Mouse (Mus musculus) hindbrain, postnatal 0 days (tissue): ENCODE measurements around the gene Cep128. TPM values are rescaled to one million over a fixed set of nuclear protein-coding genes. Genes with fewer than 3 reads are reported as not detected.

ENCODE experiments used
- ATAC-seq: fragments of 200-750 bp; cut with Nextera tagmentation; 2 replicates; pipeline ENCODE4 v1.8.0; 2017; ENCODE audit warnings: mild to moderate bottlenecking, moderate TSS enrichment, moderate library complexity
- DNase-seq: peaks from one replicate; pipeline ENCODE4 v3.0.0-alpha.2; 2015; ENCODE audit warnings: low spot score
- H3K27ac ChIP-seq: fragments of 300-500 bp; sonication (generic); 2 replicates; pipeline ENCODE4 v1.5.1; 2014; ENCODE audit warnings: mild to moderate bottlenecking
- H3K27me3 ChIP-seq: fragments of 300-500 bp; sonication (generic); 2 replicates; pipeline ENCODE4 v1.6.1; 2014; ENCODE audit warnings: low read length, mixed read lengths; ENCODE audit not compliant: insufficient read depth
- H3K36me3 ChIP-seq: fragments of 300-500 bp; sonication (generic); 2 replicates; pipeline ENCODE4 v1.6.1; 2014; ENCODE audit warnings: low read length, mixed read lengths; ENCODE audit not compliant: insufficient read depth
- H3K4me1 ChIP-seq: fragments of 300-500 bp; sonication (generic); 2 replicates; pipeline ENCODE4 v1.6.1; 2014; ENCODE audit warnings: antibody characterized with exemption, low read length, mixed read lengths; ENCODE audit not compliant: insufficient read depth
- H3K4me2 ChIP-seq: fragments of 300-500 bp; sonication (generic); 2 replicates; pipeline ENCODE4 v1.6.1; 2014; ENCODE audit warnings: low read depth, mild to moderate bottlenecking, low read length, moderate library complexity, mixed read lengths
- H3K4me3 ChIP-seq: fragments of 300-500 bp; sonication (generic); 2 replicates; pipeline ENCODE4 v1.5.1; 2014; ENCODE audit warnings: low read length
- H3K9ac ChIP-seq: fragments of 300-500 bp; sonication (generic); replicated peaks from 2 replicates; pipeline ENCODE4 v1.6.1; 2014; ENCODE audit warnings: mild to moderate bottlenecking, low read length, moderate library complexity, mixed read lengths
- H3K9me3 ChIP-seq: fragments of 300-500 bp; sonication (generic); 2 replicates; pipeline ENCODE4 v1.6.1; 2016; ENCODE audit warnings: low read length, mixed read lengths
- CTCF ChIP-seq: IDR thresholded peaks from 2 replicates; pipeline ENCODE4 v1.5.1; 2016; ENCODE audit warnings: antibody characterized with exemption, control low read depth, low read depth
- WGBS: fragments of 180-500 bp; shearing (Covaris S2); extraction: QIAGEN DNeasy Blood & Tissue Kit; methylation state at CpG from one replicate; pipeline ENCODE4 v1.1.7; 2014; 5-methylcytosine and 5-hydroxymethylcytosine counted together
- polyA plus RNA-seq: library from polyadenylated mRNA; unstranded; fragments of >200 nt; fragmentation: Nextera tagmentation; extraction: Ambion mirVana; gene quantifications from 2 replicates; pipeline ENCODE4 v1.2.1, GENCODE M21; 2015
- total RNA-seq: library from RNA; depleted of rRNA; stranded (reverse); fragments of >200 nt; gene quantifications from 2 replicates; pipeline ENCODE4 v1.2.3, GENCODE M21; 2014

Cep128 gene
- total and polyA plus RNA-seq, 2 experiments from 2014 or later, result 3.0 to 4.4 TPM

DNA sequence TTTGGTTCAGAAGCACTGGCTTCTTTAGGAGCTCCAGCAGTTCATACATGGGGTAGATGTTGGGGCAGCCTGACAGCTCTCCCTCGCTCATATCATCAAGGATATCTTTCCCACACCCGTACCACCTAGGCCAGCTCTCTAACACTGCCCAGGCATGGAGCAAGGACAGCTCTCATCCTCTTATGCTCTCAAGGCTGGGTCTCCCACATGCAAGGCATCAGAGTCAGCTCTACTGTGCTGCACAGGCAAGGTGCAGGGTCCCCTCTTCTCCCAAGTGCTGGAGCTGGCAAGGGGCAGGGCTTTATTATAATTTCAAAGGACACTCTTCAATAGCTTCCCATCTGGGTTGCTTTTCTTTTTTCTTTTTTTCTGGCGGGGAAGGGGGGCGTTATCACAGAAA lies 280.9 kb downstream of the Cep128 start:
- Histone ChIP-seq H3K9me3 (no peaks in the 10 kb centered on the region), H3K4me3 (no peak overlapping the region), H3K9ac (no peak overlapping the region), H3K4me2 (no peak overlapping the region), H3K27ac (no peak overlapping the region), H3K36me3 (no peaks in the 10 kb centered on the region), H3K27me3 (no peaks in the 10 kb centered on the region), H3K4me1 (no peaks in the 10 kb centered on the region)
- WGBS, result 55% methylated on average over 4 of the region's 4 CpGs
- DNase-seq (no peak), ATAC-seq (no peak)
- no peak for TF ChIP-seq CTCF

DNA sequence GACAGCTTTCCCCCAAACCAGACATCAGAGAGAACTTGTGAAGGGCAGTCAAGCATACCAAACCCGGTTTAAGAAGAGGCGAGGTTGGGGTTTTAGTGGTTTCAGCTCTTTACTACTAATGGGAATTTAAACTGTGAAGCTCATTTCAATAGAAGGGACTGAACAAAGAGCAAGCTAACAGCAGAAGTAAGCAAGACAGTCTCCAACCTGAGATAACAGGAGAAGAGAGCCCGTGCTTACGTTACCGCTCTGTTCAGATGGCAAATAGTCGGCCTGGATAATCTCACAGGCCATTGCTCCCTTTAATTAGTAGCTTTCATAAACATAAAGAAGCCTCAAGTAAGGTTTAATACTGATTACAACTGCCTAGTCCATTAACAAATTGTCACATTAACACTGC lies 286.3 kb downstream of the Cep128 start:
- DNase-seq (no peak), ATAC-seq (no peak)
- H3K27me3 ChIP-seq, result no peaks in the 10 kb centered on the region
- WGBS, result 60% methylated on average over 6 of the region's 6 CpGs
- H3K36me3 ChIP-seq, result no peaks in the 10 kb centered on the region
- H3K27ac ChIP-seq, result no peak overlapping the region
- no peak overlapping the region for H3K4me2 ChIP-seq
- no peak for TF ChIP-seq CTCF
- no peaks in the 10 kb centered on the region for H3K9me3 ChIP-seq
- H3K9ac ChIP-seq, result no peak overlapping the region
- no peaks in the 10 kb centered on the region for H3K4me1 ChIP-seq
- H3K4me3 ChIP-seq, result no peak overlapping the region

DNA sequence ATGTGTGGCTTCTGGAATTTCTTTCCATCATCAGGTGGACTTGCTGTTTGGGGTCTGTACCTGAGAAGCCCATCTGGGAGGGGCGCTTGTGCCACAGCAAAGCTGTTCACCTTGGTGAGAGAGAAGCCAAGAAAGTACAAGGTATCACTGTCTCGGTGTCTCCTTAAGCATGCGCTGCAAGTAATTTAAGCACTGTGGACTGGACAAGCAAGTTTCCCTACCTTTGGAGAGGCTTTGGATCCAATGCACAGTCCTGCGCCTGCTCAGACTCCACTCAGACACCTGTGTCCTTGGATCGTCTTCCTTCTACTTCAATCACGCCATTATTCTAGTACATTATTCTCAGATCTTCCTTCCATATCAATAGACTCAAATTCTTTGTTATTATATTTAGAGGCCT lies 288.0 kb downstream of the Cep128 start:
- ATAC-seq (no peak), DNase-seq (no peak)
- no peaks in the 10 kb centered on the region for H3K27me3 ChIP-seq
- no peaks in the 10 kb centered on the region for H3K4me1 ChIP-seq
- H3K36me3 ChIP-seq, result no peaks in the 10 kb centered on the region
- H3K9me3 ChIP-seq, result no peaks in the 10 kb centered on the region
- TF ChIP-seq CTCF, result no peak
- H3K27ac ChIP-seq, result no peak overlapping the region
- no peak overlapping the region for H3K4me2 ChIP-seq
- WGBS, result 95% methylated on average over 6 of the region's 6 CpGs
- H3K9ac ChIP-seq, result no peak overlapping the region
- H3K4me3 ChIP-seq, result no peak overlapping the region

DNA sequence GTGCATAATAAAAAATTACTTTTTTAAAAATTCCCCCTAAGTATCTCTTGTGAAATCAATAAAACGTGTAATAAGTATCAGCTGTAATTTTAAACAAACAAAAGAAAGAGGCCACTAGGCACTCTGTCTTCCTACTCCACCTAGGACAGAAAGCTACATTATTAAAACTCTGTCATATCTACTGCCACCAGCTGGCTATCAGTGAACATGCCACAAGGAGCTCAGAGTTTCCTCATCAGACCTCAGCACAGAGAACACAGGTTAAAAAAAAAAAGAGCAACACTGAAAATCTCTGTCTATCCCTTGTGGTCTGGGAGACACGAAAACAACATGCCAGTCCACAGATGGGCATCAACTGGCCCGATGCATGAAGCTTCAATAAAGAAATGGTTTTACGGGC lies 295.9 kb downstream of the Cep128 start:
- 84% methylated on average over 4 of the region's 4 CpGs for WGBS
- H3K4me2 ChIP-seq, result no peak overlapping the region
- no peak overlapping the region for H3K4me3 ChIP-seq
- ATAC-seq (no peak), DNase-seq (peak; percentile 46)
- H3K36me3 ChIP-seq, result no peaks in the 10 kb centered on the region
- no peaks in the 10 kb centered on the region for H3K27me3 ChIP-seq
- no peak overlapping the region for H3K9ac ChIP-seq
- TF ChIP-seq CTCF, result peak; percentile 49
- H3K4me1 ChIP-seq, result no peaks in the 10 kb centered on the region
- H3K9me3 ChIP-seq, result no peaks in the 10 kb centered on the region
- H3K27ac ChIP-seq, result no peak overlapping the region

DNA sequence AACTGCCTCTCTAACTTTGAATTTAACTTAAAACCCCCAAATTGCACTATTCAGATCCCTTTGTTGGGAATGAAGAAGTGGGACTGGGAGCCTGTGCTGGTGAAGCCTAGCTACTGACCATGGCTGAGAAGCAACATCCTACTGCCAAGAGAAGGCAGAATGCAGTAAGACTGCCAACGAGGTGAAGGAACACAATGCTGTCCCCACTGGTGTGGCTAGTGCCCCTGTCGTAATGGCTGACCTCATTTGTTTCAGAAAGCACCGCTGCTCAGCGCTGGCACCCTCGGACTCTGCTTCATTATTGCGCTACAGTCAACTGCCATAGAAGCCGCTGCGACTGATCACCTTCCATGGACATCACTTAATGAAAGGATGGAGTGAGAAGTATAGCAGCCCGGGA lies 298.2 kb downstream of the Cep128 start:
- H3K9me3 ChIP-seq, result no peaks in the 10 kb centered on the region
- TF ChIP-seq CTCF, result no peak
- H3K4me1 ChIP-seq, result no peaks in the 10 kb centered on the region
- ATAC-seq (no peak), DNase-seq (no peak)
- H3K27ac ChIP-seq, result no peak overlapping the region
- H3K36me3 ChIP-seq, result no peaks in the 10 kb centered on the region
- no peaks in the 10 kb centered on the region for H3K27me3 ChIP-seq
- no peak overlapping the region for H3K4me2 ChIP-seq
- 80% methylated on average over 9 of the region's 9 CpGs for WGBS
- H3K4me3 ChIP-seq, result no peak overlapping the region
- H3K9ac ChIP-seq, result no peak overlapping the region

DNA sequence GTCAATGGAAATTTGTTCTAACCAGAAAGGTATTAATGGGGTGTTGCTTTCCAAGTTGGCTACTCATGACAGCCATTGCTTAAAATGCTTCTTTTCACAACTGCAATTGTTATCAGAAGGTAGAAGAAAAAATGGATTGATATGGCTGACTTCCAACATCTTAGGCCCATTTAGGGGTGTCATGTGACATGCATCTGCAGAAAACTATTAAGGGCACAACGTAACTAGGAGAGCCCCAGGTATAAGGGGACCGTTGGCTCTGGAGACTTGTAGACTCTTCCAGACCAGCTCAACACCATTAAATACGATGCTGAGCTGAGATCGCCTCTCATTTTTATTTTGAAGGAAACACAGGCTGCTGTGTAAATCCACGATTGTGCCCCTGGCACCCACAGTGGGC lies 308.6 kb downstream of the Cep128 start:
- Histone ChIP-seq H3K36me3 (no peaks in the 10 kb centered on the region), H3K27me3 (no peaks in the 10 kb centered on the region), H3K27ac (no peak overlapping the region), H3K4me1 (no peaks in the 10 kb centered on the region), H3K9me3 (no peaks in the 10 kb centered on the region), H3K4me2 (no peak overlapping the region), H3K9ac (no peak overlapping the region), H3K4me3 (no peak overlapping the region)
- WGBS, result 96% methylated on average over 5 of the region's 5 CpGs
- no peak for DNase-seq
- TF ChIP-seq CTCF, result no peak
- no peak for ATAC-seq

DNA sequence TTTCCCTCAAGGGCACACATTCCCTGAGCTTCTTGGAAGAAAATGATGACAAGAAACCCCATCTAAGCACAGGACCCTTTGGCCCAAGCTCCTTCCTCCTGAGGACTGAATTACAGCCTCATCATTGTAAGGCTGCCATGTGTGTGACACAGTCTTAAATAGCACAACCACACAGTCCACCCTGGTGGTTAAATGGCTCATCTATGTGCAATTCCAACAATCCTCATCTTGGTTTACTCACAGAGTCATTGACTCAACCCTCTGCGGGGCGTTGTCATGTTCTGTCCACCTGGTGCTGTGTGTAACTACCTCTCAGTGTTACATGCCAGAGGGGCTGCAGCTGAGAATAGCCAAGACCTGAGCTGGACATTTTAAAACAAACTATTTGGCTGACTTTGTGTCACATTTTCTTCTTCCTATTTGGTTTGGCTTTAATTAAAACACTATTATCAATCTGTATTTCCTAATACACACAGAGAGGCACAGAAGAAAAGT lies 313.6 kb downstream of the Cep128 start:
- ATAC-seq (no peak), DNase-seq (no peak)
- TF ChIP-seq CTCF, result no peak
- Histone ChIP-seq H3K4me3 (no peak overlapping the region), H3K27ac (no peak overlapping the region), H3K4me1 (no peaks in the 10 kb centered on the region; the same call in 1 of the 2 replicates), H3K9me3 (no peaks in the 10 kb centered on the region), H3K36me3 (no peaks in the 10 kb centered on the region), H3K4me2 (no peak overlapping the region), H3K27me3 (no peaks in the 10 kb centered on the region), H3K9ac (no peak overlapping the region)
- WGBS, result 85% methylated on average over 2 of the region's 2 CpGs

DNA sequence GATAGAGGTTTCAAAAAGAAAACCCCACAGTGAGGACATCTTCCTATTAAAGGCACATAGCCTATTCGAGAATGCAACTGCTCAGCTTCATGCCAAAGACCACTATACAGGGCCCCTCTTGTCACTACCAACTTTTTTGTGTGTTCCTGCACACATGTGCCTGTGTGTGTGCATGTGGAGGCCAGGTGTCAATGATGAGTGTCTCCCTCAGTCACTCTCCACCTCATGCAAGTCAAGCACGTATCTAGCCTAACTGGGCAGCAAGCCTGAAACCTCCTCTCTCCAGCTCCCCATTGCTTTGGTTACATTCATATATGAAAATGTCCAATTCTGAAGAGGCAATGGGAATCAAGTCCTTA lies 317.1 kb downstream of the Cep128 start:
- no peaks in the 10 kb centered on the region for H3K36me3 ChIP-seq
- TF ChIP-seq CTCF, result no peak
- H3K4me3 ChIP-seq, result no peak overlapping the region
- H3K27ac ChIP-seq, result no peak overlapping the region
- no peaks in the 10 kb centered on the region; the same call in 1 of the 2 replicates for H3K4me1 ChIP-seq
- DNase-seq (no peak), ATAC-seq (no peak)
- 34% methylated on average over 2 of the region's 2 CpGs for WGBS
- no peaks in the 10 kb centered on the region for H3K27me3 ChIP-seq
- H3K9ac ChIP-seq, result no peak overlapping the region
- H3K4me2 ChIP-seq, result no peak overlapping the region
- H3K9me3 ChIP-seq, result no peaks in the 10 kb centered on the region
